Mouse (Mus musculus) embryonic fibroblast, embryonic 13.5 days (primary cell): ENCODE data around the gene Foxd3.

Experiments
- CTCF ChIP-seq: IDR thresholded peaks from 2 replicates; pipeline ENCODE4 v1.5.1; 2011; ENCODE audit warnings: mild to moderate bottlenecking, control low read depth, low read length, moderate library complexity, borderline replicate concordance; ENCODE audit not compliant: insufficient read depth
- POLR2A ChIP-seq: IDR thresholded peaks from 2 replicates; pipeline ENCODE4 v1.6.1; 2011; ENCODE audit warnings: low read depth, mild to moderate bottlenecking, control low read depth, low read length, moderate library complexity

- TF ChIP-seq POLR2A (no peak), CTCF (no peak)
These were observed 3.4 kb upstream of the Foxd3 start for GRCm38 (mm10) chr4:99652576-99653210.
